Mouse (Mus musculus) monocyte, adult 5-6 weeks (primary cell): Measurements from ENCODE around the gene Tmem132b. TPM values are rescaled to one million over a fixed set of nuclear protein-coding genes. Genes with fewer than 3 reads are reported as not detected.

ENCODE experiments used
- ATAC-seq: fragments of 153-309, 156-312 bp; replicated peaks from 2 replicates; pipeline ENCODE4 v1.8.0; 2017; ENCODE audit warnings: mild to moderate bottlenecking; ENCODE audit not compliant: low TSS enrichment, insufficient number of reproducible peaks, severe bottlenecking, poor library complexity, low FRiP score
- total RNA-seq: library from RNA; stranded (forward); fragments of 200-1000, 200-491, 200-594 nt; gene quantifications from 3 replicates; pipeline ENCODE4 v1.2.3, GENCODE M21; 2017

Tmem132b gene
- total RNA-seq, 1 experiment from 2014 or later = 0.38 TPM

- ATAC-seq = no peak
These were observed 273.8 kb downstream of the Tmem132b start for GRCm38 (mm10) chr5:125805327-125805726.

GRCm38 (mm10) chr5:125807861-125808260, 276.3 kb downstream of the Tmem132b start:
- no peak for ATAC-seq

GRCm38 (mm10) chr5:125829342-125829741, 297.8 kb downstream of the Tmem132b start:
- ATAC-seq = no peak

- no peak for ATAC-seq
These were observed 304.3 kb downstream of the Tmem132b start for GRCm38 (mm10) chr5:125835890-125836289.

GRCm38 (mm10) chr5:125836761-125837160, 305.2 kb downstream of the Tmem132b start:
- ATAC-seq = no peak

Other genes starting within 250 kb of the Tmem132b start
- gene Scarb1, start 190.7 kb upstream of the Tmem132b start, total RNA-seq = 67.9 to 84.6 TPM (median 77.1 TPM) in 3 replicates
- 2.9 TPM in 1 of 3 replicates, not detected in the others for gene Gm10382, start 142.5 kb upstream of the Tmem132b start, total RNA-seq
- gene Ubc, start 141.6 kb upstream of the Tmem132b start, total RNA-seq = 791 to 1,058 TPM (median 1,006 TPM) in 3 replicates
- 4.7 to 22.7 TPM (median 19.3 TPM) in 3 replicates for gene Dhx37, start 97.7 kb upstream of the Tmem132b start, total RNA-seq
- 19.1 to 27.0 TPM (median 23.6 TPM) in 3 replicates for gene Bri3bp, start 90.2 kb upstream of the Tmem132b start, total RNA-seq
- gene Aacs, start 56.0 kb upstream of the Tmem132b start, total RNA-seq = 9.0 to 122 TPM (median 12.6 TPM) in 3 replicates